Mouse (Mus musculus): ENCODE measurements around the gene Msrb2.

- TF ChIP-seq CTCF (IDR thresholded peaks at IDR 0.05; ENCODE audit: low read depth) (no peak), EP300 (IDR thresholded peaks at IDR 0.05; ENCODE audit: low read depth) (no peak)
Observed at GRCm38 (mm10) chr2:19416066-19416465, 44.8 kb downstream of the Msrb2 start.

Data from liver, postnatal 0 days (tissue).